Mouse (Mus musculus): ENCODE data around the gene Icmt.

The Icmt gene

DNA sequence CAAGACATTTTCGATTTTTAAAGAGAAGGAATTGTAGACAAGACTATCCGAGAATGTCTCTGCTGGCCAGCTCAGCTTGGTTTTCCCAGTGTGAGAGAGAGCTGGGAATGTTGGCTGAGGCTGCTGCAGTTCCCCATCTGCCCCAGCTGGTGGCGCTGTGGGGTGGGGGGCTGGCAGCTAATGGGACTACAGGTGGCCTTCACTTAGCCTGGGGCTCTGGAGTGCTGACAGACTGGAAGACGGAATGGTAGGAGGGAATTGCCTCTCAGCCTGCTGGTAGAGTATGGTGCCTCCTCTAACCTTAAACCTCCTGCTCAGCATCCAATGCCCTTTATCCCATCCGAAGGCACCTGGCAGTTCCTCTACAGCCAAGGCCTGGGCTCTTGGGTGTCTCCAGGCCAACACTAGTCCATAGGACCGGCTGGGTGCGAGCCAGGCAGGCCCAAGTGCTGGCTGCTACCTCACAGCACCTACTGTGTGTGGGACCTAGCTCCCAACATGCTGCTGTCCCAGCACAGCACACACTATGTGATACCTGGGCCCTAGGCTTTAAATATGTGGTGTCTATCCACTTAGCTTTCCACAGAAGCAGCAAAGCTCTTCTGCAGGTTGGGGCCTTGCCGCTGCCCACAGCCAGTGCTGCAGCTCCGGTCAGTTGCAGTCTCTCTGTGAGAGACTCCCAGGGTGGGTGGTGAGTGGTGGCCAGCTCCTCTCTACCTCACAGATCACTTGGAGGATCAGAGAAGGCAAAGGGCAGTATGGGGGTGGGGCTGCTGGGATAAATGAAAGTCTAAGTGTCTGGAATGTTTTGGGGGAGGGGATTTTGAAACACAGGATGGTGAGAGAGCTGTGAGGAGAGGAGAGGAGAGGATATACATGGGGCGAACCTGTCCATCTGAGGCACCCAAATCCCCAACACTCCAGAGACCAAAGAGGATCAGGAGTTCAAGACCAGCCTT is 20.4 kb upstream of the Icmt start:
- no peak for DNase-seq

DNA sequence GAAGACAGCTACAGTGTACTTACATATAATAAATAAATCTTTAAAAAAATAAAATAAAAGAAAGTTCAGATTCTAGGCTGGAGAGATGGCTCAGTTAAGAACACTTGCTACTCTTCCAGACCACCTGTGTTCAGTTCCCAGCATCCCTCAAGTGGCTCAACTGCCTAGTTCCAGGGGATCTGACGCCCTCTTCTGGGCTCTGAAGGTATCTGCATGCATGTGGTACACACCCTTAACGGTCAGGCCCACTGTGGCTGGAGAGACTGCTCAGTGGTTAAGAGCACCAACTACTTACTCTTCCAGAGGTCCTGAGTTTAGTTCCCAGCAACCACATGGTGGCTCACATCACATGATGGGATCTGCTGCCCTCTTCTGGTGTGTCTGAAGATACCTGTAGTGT is 19.1 kb upstream of the Icmt start:
- no peak for DNase-seq

DNA sequence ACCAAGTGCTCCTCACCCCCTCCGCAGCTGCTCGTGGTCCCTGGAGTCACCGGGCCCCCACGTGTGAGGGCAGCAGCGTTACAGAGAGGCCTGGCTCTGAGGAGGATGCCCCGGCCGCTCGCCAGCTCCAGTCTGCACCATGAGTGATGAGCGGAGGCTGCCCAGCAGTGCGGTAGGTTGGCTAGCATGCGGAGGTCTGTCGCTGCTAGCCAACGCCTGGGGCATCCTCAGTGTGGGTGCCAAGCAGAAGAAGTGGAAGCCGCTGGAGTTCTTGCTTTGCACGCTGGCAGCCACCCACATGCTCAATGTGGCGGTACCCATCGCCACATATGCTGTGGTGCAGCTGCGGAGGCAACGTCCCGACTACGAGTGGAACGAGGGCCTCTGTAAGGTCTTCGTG is 18.0 kb upstream of the Icmt start:
- no peak for DNase-seq

DNA sequence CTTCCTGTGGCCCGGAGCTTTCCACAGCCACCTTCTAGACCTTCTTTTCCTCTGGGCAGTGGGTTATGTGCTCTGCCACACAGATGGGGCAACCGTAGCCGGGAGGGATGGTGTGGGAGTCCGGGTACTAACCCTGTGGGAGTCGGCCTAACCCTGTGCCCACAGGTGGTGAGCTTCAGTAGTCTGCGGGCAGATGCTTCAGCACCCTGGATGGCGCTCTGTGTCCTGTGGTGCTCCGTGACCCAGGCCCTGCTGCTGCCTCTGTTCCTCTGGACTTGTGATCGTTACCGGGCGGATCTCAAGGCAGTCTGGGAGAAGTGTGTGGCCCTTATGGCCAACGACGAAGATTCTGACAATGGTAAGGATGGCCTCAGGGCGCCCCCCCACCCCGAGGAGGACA is 15.4 kb upstream of the Icmt start:
- DNase-seq: no peak

DNA sequence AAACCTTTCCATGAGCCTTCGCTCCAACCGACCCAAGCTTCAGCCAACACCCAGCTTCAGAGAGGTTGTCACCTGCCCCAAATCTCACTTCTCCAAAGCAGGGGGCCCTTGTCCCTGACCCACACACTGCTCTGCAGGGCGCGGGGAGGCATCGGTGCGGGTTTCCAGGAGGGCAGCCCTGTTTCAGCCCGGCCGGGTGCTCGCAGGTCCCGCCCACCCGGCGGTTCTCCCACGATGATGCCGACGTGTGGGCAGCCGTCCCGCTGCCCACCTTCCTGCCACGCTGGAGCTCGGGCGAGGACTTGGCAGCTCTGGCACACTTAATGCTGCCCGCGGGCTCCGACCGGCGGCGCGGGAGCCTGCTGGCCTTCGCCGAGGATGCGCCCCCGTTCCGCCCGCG is 14.3 kb upstream of the Icmt start:
- DNase-seq: no peak

DNA sequence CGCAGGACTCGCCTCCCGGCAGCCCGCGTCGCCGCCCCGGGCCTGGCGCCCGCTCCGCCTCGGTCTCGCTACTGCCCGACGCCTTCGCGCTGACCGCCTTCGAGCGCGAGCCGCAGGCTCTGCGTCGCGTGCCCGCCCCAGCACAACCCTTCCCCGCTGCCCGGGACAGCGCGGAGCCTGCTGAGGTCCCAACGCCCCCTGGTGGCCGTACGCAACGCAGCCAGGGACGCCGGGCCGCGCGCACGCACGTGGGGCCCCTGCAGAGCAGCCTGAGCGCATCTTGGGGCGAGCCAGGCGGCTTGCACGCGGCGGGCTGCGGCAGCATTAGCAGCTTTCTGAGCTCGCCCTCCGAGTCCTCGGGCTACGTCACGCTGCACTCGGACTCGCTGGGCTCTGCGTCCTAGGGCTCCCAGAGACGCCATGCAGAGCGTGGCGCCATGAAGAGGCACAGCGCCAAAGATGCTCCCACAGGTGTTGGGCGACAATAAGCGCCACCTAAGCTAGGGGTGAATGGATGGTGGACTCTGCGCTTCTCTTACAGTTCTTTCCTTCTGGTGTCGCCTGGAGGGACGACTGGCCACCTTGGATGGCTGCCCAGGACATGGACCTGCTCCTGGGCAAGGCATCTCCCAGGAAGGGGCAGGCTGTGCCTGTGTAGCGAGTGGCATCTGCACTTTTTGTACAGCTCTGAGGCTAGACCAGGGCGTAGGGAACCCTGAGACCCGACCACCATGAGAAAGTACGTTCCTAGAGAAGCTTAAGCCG is 13.7 kb upstream of the Icmt start:
- DNase-seq: peak; percentile 80

DNA sequence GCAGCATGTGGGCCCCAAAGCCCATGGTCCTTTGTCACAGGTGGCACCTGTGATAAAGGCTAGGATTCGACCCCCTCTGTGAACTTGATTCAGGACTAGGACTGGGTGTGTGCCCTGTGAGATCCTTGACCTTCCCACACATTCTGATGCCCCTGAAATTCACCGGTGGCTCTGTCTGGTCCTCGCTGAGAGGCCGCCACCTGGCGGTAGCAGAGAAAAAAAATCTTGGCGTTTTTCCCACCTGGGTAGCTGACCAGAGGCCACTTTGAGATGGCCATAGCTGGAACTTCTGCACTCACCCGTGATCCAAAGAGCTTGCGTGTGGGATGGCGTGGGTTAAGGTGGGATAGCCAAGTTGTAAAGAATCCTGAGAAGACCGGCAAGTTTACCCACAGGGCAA is 11.5 kb upstream of the Icmt start:
- DNase-seq: peak; percentile 75

DNA sequence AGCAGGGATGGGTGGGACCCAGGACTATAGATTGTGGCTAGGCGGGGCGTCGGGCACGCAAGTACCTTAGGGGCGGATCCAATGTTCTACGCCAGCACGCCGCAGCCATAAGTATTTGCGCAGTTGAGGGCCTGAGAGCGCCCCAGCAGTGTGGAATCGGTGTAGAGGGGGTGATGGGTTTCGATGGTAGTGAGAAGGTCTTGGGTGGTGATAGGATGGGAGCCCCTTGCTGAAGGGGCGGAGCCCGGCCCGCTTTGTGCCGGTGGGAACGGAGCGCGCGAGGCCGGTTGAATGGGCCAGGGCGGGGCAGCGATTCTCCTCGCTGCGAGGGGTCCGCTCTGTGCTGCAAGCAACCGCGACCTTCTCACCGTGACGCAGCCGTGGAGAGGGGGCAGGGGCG is 10.8 kb upstream of the Icmt start:
- no peak for DNase-seq

DNA sequence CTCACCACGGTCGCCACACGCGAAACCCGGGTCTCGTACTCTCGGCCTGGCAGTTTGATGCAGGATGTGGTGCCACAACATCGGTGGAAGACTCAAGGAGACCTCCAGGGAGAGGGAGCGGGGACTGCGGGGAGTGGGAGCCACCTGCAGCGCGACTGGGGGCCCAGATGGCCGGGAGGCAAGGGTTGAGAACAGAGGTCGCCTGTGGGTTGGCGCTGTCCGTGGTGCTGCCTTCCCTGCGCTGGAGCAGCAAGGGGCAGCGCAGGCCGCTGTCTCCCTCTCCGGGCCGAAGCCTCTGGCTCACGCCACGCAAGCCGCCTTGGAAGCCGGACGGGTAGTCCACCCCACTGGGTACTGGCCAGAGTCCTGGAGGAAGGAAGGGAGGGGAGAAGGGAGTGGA is 10.1 kb upstream of the Icmt start:
- DNase-seq: peak; percentile 67

DNA sequence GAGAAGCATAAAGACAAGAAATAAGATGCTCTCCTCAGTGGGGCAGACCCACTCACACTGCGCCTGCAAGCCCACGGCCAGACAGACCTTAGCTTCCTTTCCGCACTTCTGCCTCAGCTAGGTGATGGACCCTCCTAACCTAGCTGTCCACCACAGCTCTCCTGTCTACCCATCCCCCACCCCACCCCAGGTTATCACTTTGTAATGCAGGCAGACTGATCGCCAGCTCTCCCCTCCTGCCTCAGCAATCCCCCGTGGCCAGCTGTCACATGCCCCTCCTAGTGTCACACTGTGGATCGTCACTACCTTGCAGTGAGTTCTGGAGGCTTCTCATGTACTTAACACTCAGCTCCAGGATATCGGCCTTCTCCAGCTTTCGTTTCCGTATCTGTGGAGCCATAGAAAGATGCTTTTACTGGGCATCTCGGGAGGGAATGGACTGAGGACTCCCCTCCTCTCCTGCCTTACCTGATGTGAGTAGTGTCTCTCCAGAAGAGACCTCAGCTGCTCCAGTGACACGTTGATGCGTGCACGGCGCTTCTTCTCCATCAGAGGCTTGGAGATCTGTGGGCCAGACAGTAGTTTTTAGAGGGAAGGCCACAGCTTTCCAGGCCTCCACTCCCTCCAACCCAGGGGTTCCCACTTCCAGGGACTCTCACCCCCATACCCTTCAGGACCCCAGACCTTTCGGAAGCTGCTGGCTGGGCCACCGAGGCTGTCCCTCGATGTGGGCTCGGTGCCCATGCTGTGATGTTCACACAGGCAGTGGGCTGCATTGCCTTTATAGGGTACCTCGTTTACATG is 9.5 kb upstream of the Icmt start:
- no peak for DNase-seq

DNA sequence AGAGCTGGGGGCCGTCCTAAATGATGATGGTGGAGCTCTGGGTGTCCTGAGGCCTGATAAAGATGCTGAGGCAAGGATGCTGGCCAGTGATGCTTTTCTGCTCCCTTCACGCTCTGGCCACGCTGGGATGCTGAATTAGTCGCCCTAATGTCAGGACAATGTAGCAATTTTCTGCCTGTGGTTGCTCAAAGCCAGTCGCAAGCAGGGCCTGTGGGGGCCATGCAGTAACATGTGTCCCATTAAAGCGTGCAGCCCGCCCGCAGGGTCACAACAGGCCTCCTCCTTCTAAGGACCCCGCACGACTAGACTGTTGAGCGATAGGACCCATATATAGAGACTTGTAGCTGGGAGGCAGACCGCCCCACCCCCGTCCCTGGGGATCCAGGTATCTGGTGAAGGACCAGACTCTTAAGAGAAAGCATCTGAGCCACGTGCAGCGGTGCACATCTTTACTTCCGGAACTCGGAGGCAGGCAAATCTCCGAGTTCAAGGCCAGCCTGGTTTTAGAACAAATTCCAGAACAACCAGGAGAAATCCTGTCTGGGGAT is 8.6 kb upstream of the Icmt start:
- DNase-seq: no peak

DNA sequence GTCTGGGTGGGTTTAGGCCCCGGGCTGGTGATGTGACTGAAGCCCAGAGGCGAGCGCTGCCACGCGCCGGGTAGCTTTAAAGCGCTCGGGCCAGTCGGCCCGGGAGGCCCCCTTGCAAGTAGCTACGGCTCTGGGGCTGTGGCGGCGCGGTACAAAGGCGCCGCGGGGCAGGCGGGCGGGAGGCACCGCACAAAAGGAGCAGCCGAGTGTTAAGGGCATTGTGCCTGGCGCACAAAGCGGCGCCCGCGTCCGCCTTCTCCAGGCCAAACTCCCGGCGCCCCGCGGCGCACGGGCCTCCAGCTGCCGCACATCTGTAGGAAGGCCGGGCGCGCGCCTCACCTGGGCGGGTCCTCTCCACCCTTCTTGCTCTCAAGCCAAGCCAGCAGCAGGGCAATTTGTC is 6.6 kb upstream of the Icmt start:
- no peak for DNase-seq

DNA sequence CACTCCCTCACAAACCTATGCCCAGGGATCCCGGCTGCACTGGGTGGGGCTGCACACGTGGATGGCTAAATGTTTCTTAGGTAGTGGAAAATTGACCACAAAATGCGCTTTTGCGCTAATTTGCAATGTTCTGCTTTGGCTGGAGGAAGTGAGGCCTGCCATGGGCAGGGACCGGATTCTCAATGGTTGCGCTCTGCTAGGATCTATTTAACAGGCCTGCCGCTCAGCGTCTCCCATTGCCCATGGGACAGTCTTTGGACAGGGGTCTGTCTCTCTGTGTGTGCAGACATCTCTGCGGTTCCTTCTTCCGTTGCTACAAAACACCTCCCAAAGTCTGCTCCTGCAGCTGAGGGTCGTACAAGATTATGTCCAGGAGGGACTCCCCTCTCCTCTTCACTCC is 6.0 kb upstream of the Icmt start:
- DNase-seq: no peak

DNA sequence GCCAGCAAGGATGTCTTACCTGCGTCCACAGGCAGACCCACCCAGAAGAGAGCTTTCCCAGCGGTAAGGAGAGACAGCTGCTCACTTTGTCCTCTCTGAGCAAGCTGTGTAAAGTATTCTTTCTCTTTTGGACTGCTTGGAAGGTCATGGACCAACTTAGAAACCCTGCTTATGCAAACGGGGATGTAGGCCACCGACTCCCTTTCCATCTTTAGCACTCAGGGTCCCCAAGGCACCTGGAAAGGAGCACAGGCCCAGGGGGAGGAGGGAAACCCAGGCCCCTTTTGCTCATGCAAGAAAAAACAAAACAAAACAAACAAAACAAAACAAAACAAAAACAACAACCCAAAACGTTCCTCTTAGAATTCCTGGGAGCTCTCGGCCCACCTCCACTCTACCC is 5.5 kb upstream of the Icmt start, which contains the start of gene Hes3:
Gene Hes3, minus strand, starts transcription at position 101 of the 400 bp plus-strand sequence.
- DNase-seq: no peak

DNA sequence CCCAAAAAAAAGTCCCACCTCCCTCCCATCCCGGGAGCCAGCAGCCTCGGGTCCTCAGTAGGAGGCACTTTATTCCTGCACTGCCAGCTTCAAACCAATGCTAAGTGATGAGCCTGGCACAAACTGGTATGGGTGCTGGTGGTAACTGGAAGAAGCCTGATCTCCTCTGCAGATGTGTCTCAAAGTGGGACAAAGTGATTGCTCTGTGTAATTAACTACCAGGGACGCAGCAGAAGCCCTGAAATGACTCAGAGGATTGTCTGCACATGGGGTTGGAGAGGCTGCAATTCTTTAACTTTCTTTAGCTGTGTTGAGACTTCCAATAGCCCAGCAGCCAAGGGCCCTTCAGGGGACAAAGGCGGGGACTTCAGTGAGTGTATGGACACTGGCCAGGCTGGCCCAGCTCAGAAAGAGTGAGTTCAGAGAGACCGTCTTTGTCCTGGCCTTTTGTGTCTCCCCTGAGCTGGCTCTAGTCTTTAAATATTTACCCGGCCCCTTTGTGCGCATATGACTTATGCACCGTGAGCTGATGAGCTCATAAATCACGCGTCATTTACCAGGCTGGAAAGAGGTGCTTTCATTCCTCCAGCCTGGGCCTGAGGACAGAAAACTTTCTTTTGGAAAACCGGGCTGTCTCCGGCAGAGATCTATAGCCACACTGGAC is 4.8 kb upstream of the Icmt start:
- DNase-seq: no peak

DNA sequence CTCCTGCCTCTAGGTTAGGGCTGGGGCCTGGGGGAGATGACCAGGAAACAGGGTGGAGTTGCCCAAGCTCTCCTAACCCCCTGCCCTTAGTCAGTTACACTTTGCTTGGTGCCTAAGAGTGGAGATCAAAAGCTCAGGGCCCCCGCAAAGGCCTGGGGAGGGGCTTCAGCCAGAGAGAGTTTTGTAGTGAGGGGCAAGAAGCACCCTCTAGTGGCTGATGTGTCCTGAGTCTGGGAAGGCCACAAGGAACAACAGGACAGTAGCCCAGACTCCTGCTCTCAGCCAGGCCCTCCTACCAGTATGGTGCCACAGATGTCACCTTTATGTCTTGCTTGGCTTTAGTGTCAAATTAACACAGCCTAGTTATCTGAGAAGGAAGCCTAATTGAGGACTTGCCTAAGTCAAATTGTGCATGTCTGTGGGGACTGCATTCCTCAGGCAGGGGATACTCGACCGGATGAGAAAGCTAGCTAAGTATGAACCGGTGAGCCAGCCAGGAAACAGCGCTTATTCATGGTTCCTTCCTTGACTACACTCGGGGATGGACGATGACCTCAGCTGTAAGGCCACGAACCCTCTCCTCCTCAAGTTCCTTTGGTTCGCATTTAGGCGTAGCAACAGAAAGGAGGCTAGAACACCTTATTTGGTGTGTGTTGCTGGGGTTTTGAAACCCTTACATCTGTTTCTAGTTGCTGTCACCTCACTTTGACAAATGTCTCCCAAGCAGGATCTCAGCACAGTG is 2.7 kb upstream of the Icmt start:
- DNase-seq: peak; percentile 49

DNA sequence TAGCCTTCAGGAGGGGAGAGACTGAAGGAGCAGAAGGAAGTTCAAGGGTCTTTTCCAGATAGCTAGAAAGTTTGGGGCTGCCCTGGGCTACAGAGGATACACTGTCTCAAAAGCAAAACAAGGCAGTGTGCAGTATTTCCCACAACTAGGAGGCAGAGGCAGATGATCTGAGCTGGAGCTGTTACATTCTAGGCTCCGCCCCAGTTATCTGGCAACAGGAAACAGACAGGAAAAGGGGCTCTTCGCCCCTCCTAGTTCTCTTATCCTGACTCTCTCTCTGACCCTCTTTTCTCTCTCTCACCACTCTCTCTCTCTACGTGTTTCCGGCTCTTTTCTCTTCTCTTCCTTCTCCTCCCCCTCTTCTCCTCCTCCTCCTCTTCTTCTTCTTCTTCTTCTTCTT is 1.1 kb upstream of the Icmt start:
- no peak for DNase-seq

DNA sequence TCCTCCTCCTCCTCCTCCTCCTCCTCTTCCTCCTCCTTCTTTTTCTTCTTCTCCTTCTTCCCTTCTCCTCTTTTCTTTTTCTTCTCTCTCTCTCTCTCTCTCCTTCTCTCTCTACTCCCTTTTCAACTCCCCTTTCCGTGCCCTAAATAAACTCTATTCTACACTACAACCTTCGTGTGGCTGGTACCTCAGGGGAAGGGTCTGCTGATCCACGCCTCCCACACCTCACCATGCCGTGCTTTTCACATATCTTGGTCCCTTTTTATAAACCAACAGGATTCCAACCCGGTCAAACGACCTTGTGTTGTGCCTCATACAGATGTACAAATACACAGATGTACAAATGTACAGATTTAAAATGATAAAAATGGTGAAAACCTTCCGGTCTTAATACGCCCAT is 656 bp upstream of the Icmt start:
- DNase-seq: no peak

DNA sequence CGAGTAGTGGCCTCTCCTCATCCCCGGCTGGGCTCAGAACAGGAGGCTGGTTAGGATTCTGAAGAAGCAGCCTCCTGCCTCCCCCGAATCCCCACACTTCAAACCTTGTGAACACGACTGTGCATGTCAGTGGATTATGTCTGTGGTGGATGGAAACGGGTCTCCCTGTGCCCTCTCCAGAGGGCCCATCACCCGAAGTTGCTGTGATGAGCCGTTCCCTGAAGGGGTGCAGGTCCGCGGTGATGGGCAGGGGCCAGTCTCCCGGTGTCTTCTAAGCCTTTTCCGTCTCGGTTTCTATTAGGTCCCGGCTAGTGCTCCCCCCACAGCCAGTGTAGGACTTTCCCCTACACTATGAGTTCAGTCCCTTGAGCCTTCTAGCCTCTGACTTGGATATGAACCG is 1.8 kb downstream of the Icmt start:
- no peak for DNase-seq

DNA sequence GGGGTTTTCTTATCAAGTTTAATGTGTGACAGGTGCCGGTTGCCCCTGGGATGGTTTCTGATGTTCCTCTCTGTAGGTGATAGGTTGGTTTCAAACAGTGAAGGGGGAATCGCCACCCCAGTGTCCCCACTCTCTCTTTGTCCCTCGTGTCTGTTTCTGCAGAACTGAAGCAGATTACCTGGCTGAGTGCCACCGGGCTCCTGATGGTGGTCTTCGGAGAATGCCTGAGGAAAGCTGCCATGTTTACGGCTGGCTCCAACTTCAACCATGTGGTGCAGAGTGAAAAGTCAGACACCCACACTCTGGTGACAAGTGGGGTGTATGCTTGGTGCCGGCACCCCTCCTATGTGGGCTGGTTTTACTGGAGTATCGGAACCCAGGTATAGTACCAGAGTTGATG is 3.3 kb downstream of the Icmt start:
- DNase-seq: no peak

DNA sequence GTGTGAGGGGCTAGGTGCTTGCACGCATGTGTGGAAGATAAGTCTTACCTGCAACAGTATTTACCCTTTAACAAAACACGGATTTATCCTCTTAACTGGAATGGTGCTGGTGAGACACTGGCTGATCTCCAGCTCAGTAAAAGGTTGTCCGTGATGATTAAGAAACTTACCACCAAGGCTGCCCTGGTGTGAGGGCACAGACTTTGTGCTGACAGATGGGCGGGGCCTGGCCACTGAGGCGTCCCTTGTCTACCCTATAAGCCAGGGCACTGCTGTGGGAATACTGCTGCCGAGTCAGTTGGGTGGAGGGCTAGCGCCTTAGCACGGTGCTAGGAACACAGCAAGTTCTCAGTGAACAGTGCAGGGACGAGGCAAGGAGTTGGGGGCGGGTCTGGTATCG is 5.0 kb downstream of the Icmt start:
- DNase-seq: peak; percentile 72

DNA sequence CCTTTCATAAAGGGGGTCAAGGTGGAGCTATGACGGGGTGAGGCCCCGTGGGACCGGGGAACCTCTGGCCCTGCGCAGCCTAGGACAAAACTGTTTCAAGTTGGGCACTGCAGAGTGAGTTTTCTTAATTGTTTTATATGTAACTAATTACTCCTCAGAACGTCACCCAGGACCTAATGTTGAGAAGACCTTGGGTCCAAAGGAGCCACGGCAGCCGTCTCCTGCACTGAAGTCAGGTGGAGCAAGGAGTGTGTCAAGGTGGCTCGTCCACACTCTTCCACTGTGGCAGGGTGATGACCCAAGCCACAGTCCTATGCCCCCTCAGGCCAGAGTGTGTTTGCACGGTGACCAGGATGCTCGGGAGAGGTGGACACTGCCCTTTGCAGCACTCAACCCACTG is 6.1 kb downstream of the Icmt start:
- peak; percentile 81 for DNase-seq
